Mouse (Mus musculus) bone marrow, adult 2 months (tissue): ENCODE results near the gene Rplp0.

Source experiments
- CTCF ChIP-seq: fragments of 200-500 bp; IDR thresholded peaks from 2 replicates; pipeline ENCODE4 v1.5.1; 2011; ENCODE audit warnings: low read length, control low read depth; ENCODE audit not compliant: control insufficient read depth, insufficient read depth
- POLR2A ChIP-seq: fragments of 200-500 bp; IDR thresholded peaks from 2 replicates; pipeline ENCODE4 v1.6.1; 2011; ENCODE audit warnings: low read depth, mild to moderate bottlenecking, control low read depth, low read length, borderline replicate concordance; ENCODE audit not compliant: control insufficient read depth

GRCm38 (mm10) chr5:115513246-115513645, 46.0 kb upstream of the Rplp0 start:
- no peak for TF ChIP-seq POLR2A
- no peak for TF ChIP-seq CTCF
